Mouse (Mus musculus): Measurements from ENCODE around the gene Gpr12. TPM values are rescaled to one million over a fixed set of nuclear protein-coding genes. Genes with fewer than 3 reads are reported as not detected.
A peak's percentile ranks its signal among the peaks of the same experiment; 100 is the strongest.
"Not testable (repeated sequence)": the region's sequence is repeated elsewhere in the genome, so short reads cannot be mapped to it uniquely, and the experiment has no call there.

Gene Gpr12
- polyA plus RNA-seq, 1 experiment from 2014 or later, result 1.2 TPM

DNA sequence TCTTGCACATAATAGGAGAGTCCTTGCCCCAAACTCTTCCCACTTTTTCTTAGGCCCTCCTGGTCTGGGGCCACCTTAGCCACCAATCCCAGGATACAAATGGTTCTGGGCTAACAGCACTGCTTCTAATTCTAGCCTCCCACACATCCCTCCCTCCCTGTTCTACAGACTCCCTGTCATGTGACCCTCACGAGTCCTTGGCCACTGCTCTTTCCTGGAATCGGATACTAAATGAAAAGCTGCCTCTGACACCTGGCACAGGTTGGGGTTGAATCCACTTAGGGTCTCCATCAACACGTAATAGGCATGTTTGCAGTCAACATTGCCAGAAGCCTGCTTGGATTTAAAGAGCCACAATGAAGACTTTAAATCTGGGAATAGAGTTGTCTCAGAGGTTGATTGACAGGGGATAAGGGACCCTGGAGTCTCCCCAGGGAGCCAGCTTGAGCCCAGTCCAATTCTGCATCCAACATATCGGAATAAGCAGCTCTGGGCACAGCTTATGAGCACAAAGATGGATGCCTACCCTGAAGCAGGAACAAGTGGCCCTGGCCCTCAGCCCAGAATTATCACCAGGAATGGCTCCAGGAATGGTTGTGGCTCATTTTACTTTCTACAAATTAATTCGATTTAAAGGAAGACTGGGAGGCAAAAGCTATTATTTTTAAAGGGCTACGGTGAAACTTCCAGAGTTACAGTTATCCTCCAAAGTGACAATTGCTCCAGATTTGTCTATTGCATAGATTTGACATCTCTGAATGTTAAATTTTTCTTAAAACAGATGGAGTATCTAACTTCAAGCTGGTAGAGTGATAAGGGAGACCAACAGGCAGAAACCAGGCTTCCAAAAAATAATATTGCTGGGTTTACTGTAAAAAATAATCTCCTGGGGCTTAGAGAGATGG lies 13.0 kb downstream of the Gpr12 start:
- H3K4me3 ChIP-seq (ENCODE audit: low read depth, low read length); ATAC-seq (ENCODE audit: insufficient read depth, low FRiP score, low TSS enrichment); H3K4me2 ChIP-seq (ENCODE audit: low read depth): not testable (repeated sequence)

GRCm38 (mm10) chr5:146570179-146570578 lies 14.9 kb downstream of the Gpr12 start:
- H3K27ac ChIP-seq (ENCODE audit: low read depth, low read length); H3K27me3 ChIP-seq (ENCODE audit: control insufficient read depth, insufficient read depth, low read length); H3K36me3 ChIP-seq (ENCODE audit: control insufficient read depth, insufficient read depth, low read length); H3K9ac ChIP-seq (ENCODE audit: low read length); H3K4me2 ChIP-seq (ENCODE audit: low read depth); H3K4me3 ChIP-seq (ENCODE audit: low read depth, low read length); H3K4me1 ChIP-seq (ENCODE audit: control insufficient read depth, insufficient read depth, low read length); H3K9me3 ChIP-seq (ENCODE audit: control insufficient read depth, low read length); DNase-seq (ENCODE audit: low spot score); ATAC-seq (ENCODE audit: insufficient read depth, low FRiP score, low TSS enrichment): not testable (repeated sequence)
- WGBS, result 79% methylated on average over 6 of the region's 6 CpGs

More for the DNA sequence above, 13.0 kb downstream of the Gpr12 start:
- not testable (repeated sequence) for H3K4me1 ChIP-seq (ENCODE audit: control insufficient read depth, insufficient read depth, low read length); H3K36me3 ChIP-seq (ENCODE audit: control insufficient read depth, insufficient read depth, low read length); DNase-seq (ENCODE audit: low spot score); H3K9ac ChIP-seq (ENCODE audit: low read length); H3K27ac ChIP-seq (ENCODE audit: low read depth, low read length); H3K9me3 ChIP-seq (ENCODE audit: control insufficient read depth, low read length); H3K27me3 ChIP-seq (ENCODE audit: control insufficient read depth, insufficient read depth, low read length)
- 78% methylated on average over 6 of the region's 6 CpGs for WGBS

DNA sequence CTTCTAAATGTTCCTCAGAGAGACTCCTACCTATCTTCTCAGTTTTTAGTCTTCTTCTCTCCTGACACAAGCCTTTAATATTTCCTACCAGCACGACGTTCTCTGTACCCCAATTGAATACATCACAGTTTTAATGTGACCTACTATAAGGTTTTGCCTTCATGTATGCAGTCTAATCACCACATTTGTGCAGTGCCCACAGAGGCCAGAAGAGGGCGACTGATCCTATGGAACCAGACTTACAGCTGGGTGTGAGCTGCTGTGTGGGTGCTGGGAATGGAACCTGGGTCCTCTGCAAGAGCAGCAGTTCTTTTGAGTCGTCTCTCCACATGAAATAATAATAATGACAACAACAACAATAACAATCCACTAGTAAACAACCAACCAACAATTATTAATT lies 18.0 kb downstream of the Gpr12 start:
- 59% methylated on average over 4 of the region's 4 CpGs for WGBS
- DNase-seq (ENCODE audit: low spot score) (peak; percentile 70), ATAC-seq (ENCODE audit: insufficient read depth, low FRiP score, low TSS enrichment) (0 out of 2 replicates have a peak, but pooled peaks have one; percentile 48)

GRCm38 (mm10) chr5:146564259-146564658 lies 20.8 kb downstream of the Gpr12 start:
- DNase-seq (ENCODE audit: low spot score), result no peak
- H3K4me2 ChIP-seq (ENCODE audit: low read depth), result no peak overlapping the region
- no peaks in the 10 kb centered on the region for H3K9me3 ChIP-seq (ENCODE audit: control insufficient read depth, low read length)
- no peak overlapping the region for H3K9ac ChIP-seq (ENCODE audit: low read length)
- ATAC-seq (ENCODE audit: insufficient read depth, low FRiP score, low TSS enrichment), result no peak
- H3K27me3 ChIP-seq (ENCODE audit: control insufficient read depth, insufficient read depth, low read length), result no peaks in the 10 kb centered on the region
- 96% methylated on average over 1 of the region's 1 CpGs for WGBS
- no peaks in the 10 kb centered on the region for H3K36me3 ChIP-seq (ENCODE audit: control insufficient read depth, insufficient read depth, low read length)
- no peak overlapping the region for H3K4me3 ChIP-seq (ENCODE audit: low read depth, low read length)
- H3K4me1 ChIP-seq (ENCODE audit: control insufficient read depth, insufficient read depth, low read length), result no peaks in the 10 kb centered on the region
- H3K27ac ChIP-seq (ENCODE audit: low read depth, low read length), result no peak overlapping the region

More for the DNA sequence above, 18.0 kb downstream of the Gpr12 start:
- Histone ChIP-seq H3K36me3 (ENCODE audit: control insufficient read depth, insufficient read depth, low read length) (no peaks in the 10 kb centered on the region), H3K4me2 (ENCODE audit: low read depth) (no peak overlapping the region), H3K27me3 (ENCODE audit: control insufficient read depth, insufficient read depth, low read length) (no peaks in the 10 kb centered on the region), H3K9me3 (ENCODE audit: control insufficient read depth, low read length) (no peaks in the 10 kb centered on the region), H3K9ac (ENCODE audit: low read length) (no peak overlapping the region), H3K4me1 (ENCODE audit: control insufficient read depth, insufficient read depth, low read length) (no peaks in the 10 kb centered on the region), H3K27ac (ENCODE audit: low read depth, low read length) (no peak overlapping the region), H3K4me3 (ENCODE audit: low read depth, low read length) (no peak overlapping the region)

DNA sequence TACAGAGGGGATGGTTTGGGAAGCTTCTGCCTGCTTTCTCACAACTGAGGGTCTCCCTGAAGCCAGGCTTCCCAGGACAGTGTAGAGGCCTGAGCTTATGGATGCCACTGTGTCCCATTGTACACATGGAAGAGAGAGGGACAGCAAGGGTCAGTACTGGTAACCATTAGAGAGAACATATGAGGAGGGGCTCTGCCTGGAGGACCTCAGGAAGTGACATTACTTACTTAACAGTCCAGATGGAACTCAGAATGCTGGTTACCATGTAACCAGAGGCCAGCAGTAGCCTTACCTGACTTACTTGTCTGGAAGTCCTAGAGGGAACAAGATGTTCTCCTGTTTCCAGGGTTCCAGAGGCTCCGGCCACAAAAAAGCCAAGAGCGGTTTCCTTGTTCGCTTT lies 29.2 kb downstream of the Gpr12 start, which contains the start of gene Gm3415:
TSS of gene Gm3415 (plus strand) at position 301 of the 400 bp plus-strand sequence.
- DNase-seq (ENCODE audit: low spot score); H3K4me3 ChIP-seq (ENCODE audit: low read depth, low read length); ATAC-seq (ENCODE audit: insufficient read depth, low FRiP score, low TSS enrichment); H3K27ac ChIP-seq (ENCODE audit: low read depth, low read length); H3K4me1 ChIP-seq (ENCODE audit: control insufficient read depth, insufficient read depth, low read length); H3K36me3 ChIP-seq (ENCODE audit: control insufficient read depth, insufficient read depth, low read length); H3K9ac ChIP-seq (ENCODE audit: low read length); H3K27me3 ChIP-seq (ENCODE audit: control insufficient read depth, insufficient read depth, low read length); H3K9me3 ChIP-seq (ENCODE audit: control insufficient read depth, low read length); H3K4me2 ChIP-seq (ENCODE audit: low read depth): not testable (repeated sequence)
- WGBS, result no CpG with 5 or more reads among the region's 3 CpGs

DNA sequence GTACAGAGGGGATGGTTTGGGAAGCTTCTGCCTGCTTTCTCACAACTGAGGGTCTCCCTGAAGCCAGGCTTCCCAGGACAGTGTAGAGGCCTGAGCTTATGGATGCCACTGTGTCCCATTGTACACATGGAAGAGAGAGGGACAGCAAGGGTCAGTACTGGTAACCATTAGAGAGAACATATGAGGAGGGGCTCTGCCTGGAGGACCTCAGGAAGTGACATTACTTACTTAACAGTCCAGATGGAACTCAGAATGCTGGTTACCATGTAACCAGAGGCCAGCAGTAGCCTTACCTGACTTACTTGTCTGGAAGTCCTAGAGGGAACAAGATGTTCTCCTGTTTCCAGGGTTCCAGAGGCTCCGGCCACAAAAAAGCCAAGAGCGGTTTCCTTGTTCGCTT lies 47.7 kb downstream of the Gpr12 start, which contains the start of gene Gm3409:
TSS of gene Gm3409 (plus strand) at position 301 of the 400 bp plus-strand sequence.
- not testable (repeated sequence) for H3K27ac ChIP-seq (ENCODE audit: low read depth, low read length); ATAC-seq (ENCODE audit: insufficient read depth, low FRiP score, low TSS enrichment); H3K9me3 ChIP-seq (ENCODE audit: control insufficient read depth, low read length); DNase-seq (ENCODE audit: low spot score); H3K36me3 ChIP-seq (ENCODE audit: control insufficient read depth, insufficient read depth, low read length); H3K4me3 ChIP-seq (ENCODE audit: low read depth, low read length); H3K27me3 ChIP-seq (ENCODE audit: control insufficient read depth, insufficient read depth, low read length); H3K4me1 ChIP-seq (ENCODE audit: control insufficient read depth, insufficient read depth, low read length); H3K9ac ChIP-seq (ENCODE audit: low read length); H3K4me2 ChIP-seq (ENCODE audit: low read depth)
- WGBS, result 94% methylated on average over 3 of the region's 3 CpGs

Other genes with a start within 250 kb of the Gpr12 start
- gene Wasf3, start 200.3 kb downstream of the Gpr12 start, polyA plus RNA-seq (2014; fragmentation: Nextera tagmentation; extraction: Ambion mirVana), result 6.4 and 6.6 TPM in 2 replicates
- gene Gm6408, start 103.3 kb downstream of the Gpr12 start, polyA plus RNA-seq (2014; fragmentation: Nextera tagmentation; extraction: Ambion mirVana), result not detected in 2 replicates
- not detected in 2 replicates for gene Gm6370, start 93.9 kb downstream of the Gpr12 start, polyA plus RNA-seq (2014; fragmentation: Nextera tagmentation; extraction: Ambion mirVana)
- not detected in 2 replicates for gene 4930449I24Rik, start 82.8 kb downstream of the Gpr12 start, polyA plus RNA-seq (2014; fragmentation: Nextera tagmentation; extraction: Ambion mirVana)
- gene Gm3402, start 71.1 kb downstream of the Gpr12 start, polyA plus RNA-seq (2014; fragmentation: Nextera tagmentation; extraction: Ambion mirVana), result not detected in 2 replicates
- not detected in 2 replicates for gene Gm3404, start 59.4 kb downstream of the Gpr12 start, polyA plus RNA-seq (2014; fragmentation: Nextera tagmentation; extraction: Ambion mirVana)
- gene Gm3409, start 47.6 kb downstream of the Gpr12 start, polyA plus RNA-seq (2014; fragmentation: Nextera tagmentation; extraction: Ambion mirVana), result not detected in 2 replicates
- gene Gm3415, start 29.1 kb downstream of the Gpr12 start, polyA plus RNA-seq (2014; fragmentation: Nextera tagmentation; extraction: Ambion mirVana), result not detected in 2 replicates
- 12.9 and 13.8 TPM in 2 replicates for gene Usp12, start 209.8 kb upstream of the Gpr12 start, polyA plus RNA-seq (2014; fragmentation: Nextera tagmentation; extraction: Ambion mirVana)
- gene Rpl21, start 247.7 kb upstream of the Gpr12 start, polyA plus RNA-seq (2014; fragmentation: Nextera tagmentation; extraction: Ambion mirVana), result 487 and 523 TPM in 2 replicates

All from neural tube, embryonic 11.5 days (tissue).